Mouse (Mus musculus) embryonic facial prominence, embryonic 12.5 days (tissue): ENCODE data around the gene Cmklr1. TPM values are rescaled to one million over a fixed set of nuclear protein-coding genes. Genes with fewer than 3 reads are reported as not detected.

ENCODE experiments used
- ATAC-seq: fragments of 200-750 bp; cut with Nextera tagmentation; 2 replicates; pipeline ENCODE4 v1.8.0; 2017; ENCODE audit not compliant: insufficient number of reproducible peaks, insufficient read depth, low FRiP score, low TSS enrichment
- H3K27ac ChIP-seq: fragments of 300-500 bp; sonication (generic); 2 replicates; pipeline ENCODE4 v1.5.1; 2016; ENCODE audit warnings: mild to moderate bottlenecking
- H3K27me3 ChIP-seq: fragments of 300-500 bp; sonication (generic); 2 replicates; pipeline ENCODE4 v1.6.1; 2016; ENCODE audit warnings: mild to moderate bottlenecking, moderate library complexity
- H3K36me3 ChIP-seq: fragments of 300-500 bp; sonication (generic); 2 replicates; pipeline ENCODE4 v1.6.1; 2016; ENCODE audit warnings: mild to moderate bottlenecking
- H3K4me1 ChIP-seq: fragments of 300-500 bp; sonication (generic); 2 replicates; pipeline ENCODE4 v1.6.1; 2016
- H3K4me2 ChIP-seq: fragments of 300-500 bp; sonication (generic); replicated peaks from 2 replicates; pipeline ENCODE4 v1.6.1; 2016; ENCODE audit warnings: mild to moderate bottlenecking, moderate library complexity
- H3K4me3 ChIP-seq: fragments of 300-500 bp; sonication (generic); 2 replicates; pipeline ENCODE4 v1.5.1; 2016; ENCODE audit warnings: mild to moderate bottlenecking
- H3K9ac ChIP-seq: fragments of 300-500 bp; sonication (generic); 2 replicates; pipeline ENCODE4 v1.6.1; 2016; ENCODE audit warnings: mild to moderate bottlenecking, moderate library complexity
- H3K9me3 ChIP-seq: fragments of 300-500 bp; sonication (generic); 2 replicates; pipeline ENCODE4 v1.6.1; 2016; ENCODE audit warnings: mild to moderate bottlenecking, moderate library complexity
- WGBS: fragments of 180-500 bp; shearing (Covaris S2); methylation state at CpG from one replicate; pipeline ENCODE4 v1.1.7; 2016; 5-methylcytosine and 5-hydroxymethylcytosine counted together
- polyA plus RNA-seq: library from polyadenylated mRNA; unstranded; fragments of >200 nt; fragmentation: Nextera tagmentation; extraction: Ambion mirVana; gene quantifications from 2 replicates; pipeline ENCODE4 v1.2.1, GENCODE M21; 2016

Gene Cmklr1
- polyA plus RNA-seq, 1 experiment from 2014 or later = 2.1 TPM

GRCm38 (mm10) chr5:113633037-113633714, 17.1 kb downstream of the Cmklr1 start:
- H3K4me1 ChIP-seq = peaks cover 18% of the 10 kb centered on the region
- no peaks in the 10 kb centered on the region for H3K9me3 ChIP-seq
- no peaks in the 10 kb centered on the region for H3K27me3 ChIP-seq
- H3K4me3 ChIP-seq = no peak overlapping the region
- H3K9ac ChIP-seq = no peak overlapping the region
- ATAC-seq = no peak
- no peak overlapping the region for H3K4me2 ChIP-seq
- H3K36me3 ChIP-seq = no peaks in the 10 kb centered on the region
- 54% methylated on average over 9 of the region's 9 CpGs for WGBS
- H3K27ac ChIP-seq = no peak overlapping the region

- Histone ChIP-seq H3K4me2 (no peak overlapping the region), H3K9me3 (no peaks in the 10 kb centered on the region), H3K27ac (no peak overlapping the region), H3K9ac (no peak overlapping the region), H3K4me1 (peaks cover 29% of the 10 kb centered on the region), H3K36me3 (no peaks in the 10 kb centered on the region), H3K4me3 (no peak overlapping the region), H3K27me3 (no peaks in the 10 kb centered on the region)
- no peak for ATAC-seq
- 65% methylated on average over 10 of the region's 10 CpGs for WGBS
Observed at GRCm38 (mm10) chr5:113630116-113630515, 20.1 kb downstream of the Cmklr1 start.

- no peak for ATAC-seq
- Histone ChIP-seq H3K4me1 (peaks cover 29% of the 10 kb centered on the region), H3K4me3 (no peak overlapping the region), H3K9ac (no peak overlapping the region), H3K9me3 (no peaks in the 10 kb centered on the region), H3K36me3 (no peaks in the 10 kb centered on the region), H3K27me3 (no peaks in the 10 kb centered on the region), H3K4me2 (no peak overlapping the region), H3K27ac (no peak overlapping the region)
- WGBS = 80% methylated on average over 3 of the region's 3 CpGs
Observed at GRCm38 (mm10) chr5:113629248-113629647, 21.0 kb downstream of the Cmklr1 start.

GRCm38 (mm10) chr5:113627820-113628437, 22.3 kb downstream of the Cmklr1 start:
- Histone ChIP-seq H3K27ac (no peak overlapping the region), H3K36me3 (no peaks in the 10 kb centered on the region), H3K27me3 (no peaks in the 10 kb centered on the region), H3K9me3 (no peaks in the 10 kb centered on the region), H3K4me2 (no peak overlapping the region), H3K4me1 (peaks cover 19% of the 10 kb centered on the region), H3K9ac (no peak overlapping the region), H3K4me3 (no peak overlapping the region)
- 58% methylated on average over 11 of the region's 11 CpGs for whole genome bisulfite sequencing
- no peak for ATAC-seq

- Histone ChIP-seq H3K27ac (no peak overlapping the region), H3K9ac (no peak overlapping the region), H3K36me3 (no peaks in the 10 kb centered on the region), H3K9me3 (no peaks in the 10 kb centered on the region), H3K4me1 (peaks cover 15% of the 10 kb centered on the region), H3K4me2 (no peak overlapping the region), H3K27me3 (no peaks in the 10 kb centered on the region), H3K4me3 (no peak overlapping the region)
- 82% methylated on average over 5 of the region's 5 CpGs for WGBS
- no peak for ATAC-seq
Observed at GRCm38 (mm10) chr5:113626991-113627390, 23.2 kb downstream of the Cmklr1 start.

- H3K9ac ChIP-seq = no peak overlapping the region
- no peak overlapping the region for H3K27ac ChIP-seq
- no peak overlapping the region for H3K4me3 ChIP-seq
- no peaks in the 10 kb centered on the region for H3K9me3 ChIP-seq
- no peaks in the 10 kb centered on the region for H3K27me3 ChIP-seq
- no peak overlapping the region for H3K4me2 ChIP-seq
- 85% methylated on average over 8 of the region's 8 CpGs for WGBS
- no peak for ATAC-seq
- peaks cover 15% of the 10 kb centered on the region for H3K4me1 ChIP-seq
- no peaks in the 10 kb centered on the region for H3K36me3 ChIP-seq
Observed at GRCm38 (mm10) chr5:113626352-113626751, 23.9 kb downstream of the Cmklr1 start.

- Histone ChIP-seq H3K9ac (no peak overlapping the region), H3K36me3 (no peaks in the 10 kb centered on the region), H3K9me3 (no peaks in the 10 kb centered on the region), H3K27me3 (no peaks in the 10 kb centered on the region), H3K4me1 (peaks cover 15% of the 10 kb centered on the region), H3K27ac (no peak overlapping the region), H3K4me2 (no peak overlapping the region), H3K4me3 (no peak overlapping the region)
- no peak for ATAC-seq
- WGBS = 84% methylated on average over 4 of the region's 4 CpGs
Observed at GRCm38 (mm10) chr5:113625068-113625467, 25.2 kb downstream of the Cmklr1 start.

GRCm38 (mm10) chr5:113623052-113623451, 27.2 kb downstream of the Cmklr1 start:
- no peak for ATAC-seq
- no peak overlapping the region for H3K4me2 ChIP-seq
- H3K4me1 ChIP-seq = peaks cover 10% of the 10 kb centered on the region
- no peak overlapping the region for H3K9ac ChIP-seq
- no peak overlapping the region for H3K4me3 ChIP-seq
- H3K27me3 ChIP-seq = no peaks in the 10 kb centered on the region
- H3K27ac ChIP-seq = no peak overlapping the region
- 9% methylated on average over 2 of the region's 2 CpGs for WGBS
- H3K9me3 ChIP-seq = no peaks in the 10 kb centered on the region
- no peaks in the 10 kb centered on the region for H3K36me3 ChIP-seq

- no peak for ATAC-seq
- H3K9me3 ChIP-seq = no peaks in the 10 kb centered on the region
- H3K4me2 ChIP-seq = no peak overlapping the region
- H3K27me3 ChIP-seq = no peaks in the 10 kb centered on the region
- 77% methylated on average over 7 of the region's 7 CpGs for WGBS
- H3K9ac ChIP-seq = no peak overlapping the region
- no peaks in the 10 kb centered on the region for H3K4me1 ChIP-seq
- no peak overlapping the region for H3K27ac ChIP-seq
- H3K36me3 ChIP-seq = no peaks in the 10 kb centered on the region
- no peak overlapping the region for H3K4me3 ChIP-seq
Observed at GRCm38 (mm10) chr5:113620999-113621398, 29.2 kb downstream of the Cmklr1 start.

GRCm38 (mm10) chr5:113620130-113620716, 30.0 kb downstream of the Cmklr1 start:
- H3K4me2 ChIP-seq = no peak overlapping the region
- no peaks in the 10 kb centered on the region for H3K27me3 ChIP-seq
- WGBS = 69% methylated on average over 16 of the region's 16 CpGs
- no peaks in the 10 kb centered on the region for H3K36me3 ChIP-seq
- no peak overlapping the region for H3K27ac ChIP-seq
- no peak overlapping the region for H3K4me3 ChIP-seq
- H3K9me3 ChIP-seq = no peaks in the 10 kb centered on the region
- ATAC-seq = no peak
- H3K4me1 ChIP-seq = no peaks in the 10 kb centered on the region
- no peak overlapping the region for H3K9ac ChIP-seq

- no peaks in the 10 kb centered on the region for H3K27me3 ChIP-seq
- no peak overlapping the region for H3K4me3 ChIP-seq
- H3K36me3 ChIP-seq = no peaks in the 10 kb centered on the region
- no peak overlapping the region for H3K4me2 ChIP-seq
- H3K27ac ChIP-seq = no peak overlapping the region
- 80% methylated on average over 1 of the region's 1 CpGs for WGBS
- H3K9ac ChIP-seq = no peak overlapping the region
- ATAC-seq = no peak
- H3K9me3 ChIP-seq = no peaks in the 10 kb centered on the region
- no peaks in the 10 kb centered on the region for H3K4me1 ChIP-seq
Observed at GRCm38 (mm10) chr5:113619151-113619550, 31.1 kb downstream of the Cmklr1 start.

- Histone ChIP-seq H3K4me3 (no peak overlapping the region), H3K4me2 (no peak overlapping the region), H3K27ac (no peak overlapping the region), H3K27me3 (no peaks in the 10 kb centered on the region), H3K36me3 (no peaks in the 10 kb centered on the region), H3K9me3 (no peaks in the 10 kb centered on the region), H3K4me1 (no peaks in the 10 kb centered on the region), H3K9ac (no peak overlapping the region)
- WGBS = 90% methylated on average over 4 of the region's 4 CpGs
- no peak for ATAC-seq
Observed at GRCm38 (mm10) chr5:113618716-113619115, 31.5 kb downstream of the Cmklr1 start.
